Mouse (Mus musculus) neural tube, embryonic 13.5 days (tissue): Measurements from ENCODE around the gene Arhgap25. TPM values are rescaled to one million over a fixed set of nuclear protein-coding genes. Genes with fewer than 3 reads are reported as not detected.
"Not testable (repeated sequence)": the region's sequence is repeated elsewhere in the genome, so short reads cannot be mapped to it uniquely, and the experiment has no call there.

Source experiments
- ATAC-seq: fragments of 200-750 bp; cut with Nextera tagmentation; 2 replicates; pipeline ENCODE4 v1.8.0; 2017; ENCODE audit warnings: low read depth, mild to moderate bottlenecking, moderate TSS enrichment, moderate library complexity
- H3K27ac ChIP-seq: fragments of 300-500 bp; sonication (generic); replicated peaks from 2 replicates; pipeline ENCODE4 v1.5.1; 2015; ENCODE audit warnings: moderate library complexity, mild to moderate bottlenecking, inconsistent platforms
- H3K27me3 ChIP-seq: fragments of 300-500 bp; sonication (generic); 2 replicates; pipeline ENCODE4 v1.6.1; 2015; ENCODE audit warnings: mild to moderate bottlenecking, inconsistent platforms
- H3K36me3 ChIP-seq: fragments of 300-500 bp; sonication (generic); 2 replicates; pipeline ENCODE4 v1.6.1; 2015; ENCODE audit warnings: mild to moderate bottlenecking, inconsistent platforms
- H3K4me1 ChIP-seq: fragments of 300-500 bp; sonication (generic); replicated peaks from 2 replicates; pipeline ENCODE4 v1.6.1; 2015; ENCODE audit warnings: inconsistent platforms
- H3K4me2 ChIP-seq: fragments of 300-500 bp; sonication (generic); 2 replicates; pipeline ENCODE4 v1.6.1; 2015; ENCODE audit warnings: inconsistent platforms, mild to moderate bottlenecking, moderate library complexity
- H3K4me3 ChIP-seq: fragments of 300-500 bp; sonication (generic); 2 replicates; pipeline ENCODE4 v1.5.1; 2015; ENCODE audit warnings: mild to moderate bottlenecking, inconsistent platforms
- H3K9ac ChIP-seq: fragments of 300-500 bp; sonication (generic); 2 replicates; pipeline ENCODE4 v1.6.1; 2015; ENCODE audit warnings: moderate library complexity, mild to moderate bottlenecking, inconsistent platforms
- H3K9me3 ChIP-seq: fragments of 300-500 bp; sonication (generic); 2 replicates; pipeline ENCODE4 v1.6.1; 2016; ENCODE audit warnings: inconsistent platforms
- WGBS: fragments of 180-500 bp; shearing (Covaris S2); methylation state at CpG from one replicate; pipeline ENCODE4 v1.1.7; 2015; 5-methylcytosine and 5-hydroxymethylcytosine counted together
- polyA plus RNA-seq: library from polyadenylated mRNA; unstranded; fragments of >200 nt; fragmentation: Nextera tagmentation; extraction: Ambion mirVana; gene quantifications from 2 replicates; pipeline ENCODE4 v1.2.1, GENCODE M21; 2015

Arhgap25 gene
- polyA plus RNA-seq, 1 experiment from 2014 or later = 4.9 TPM

GRCm38 (mm10) chr6:87496143-87496542 lies 36.9 kb downstream of the Arhgap25 start:
- no peaks in the 10 kb centered on the region for H3K27me3 ChIP-seq
- WGBS = 77% methylated on average over 9 of the region's 9 CpGs
- H3K4me2 ChIP-seq = peak overlapping the region; percentile 24; the same call in 1 of the 2 replicates
- H3K4me3 ChIP-seq = peak overlapping the region; percentile 12; the same call in 1 of the 2 replicates
- ATAC-seq = no peak
- no peak overlapping the region for H3K9ac ChIP-seq
- no peak overlapping the region for H3K27ac ChIP-seq
- no peaks in the 10 kb centered on the region for H3K36me3 ChIP-seq
- no peaks in the 10 kb centered on the region for H3K9me3 ChIP-seq
- no peaks in the 10 kb centered on the region for H3K4me1 ChIP-seq

- no peak for ATAC-seq
- 0 out of 2 replicates have a peak overlapping the region, but pooled peaks have one; percentile 0 for H3K4me2 ChIP-seq
- WGBS = 82% methylated on average over 9 of the region's 9 CpGs
- H3K36me3 ChIP-seq = no peaks in the 10 kb centered on the region
- H3K9me3 ChIP-seq = no peaks in the 10 kb centered on the region
- H3K4me1 ChIP-seq = no peaks in the 10 kb centered on the region
- no peak overlapping the region for H3K27ac ChIP-seq
- H3K27me3 ChIP-seq = no peaks in the 10 kb centered on the region
- H3K4me3 ChIP-seq = no peak overlapping the region
- no peak overlapping the region for H3K9ac ChIP-seq
Measured at GRCm38 (mm10) chr6:87494339-87494738, 38.7 kb downstream of the Arhgap25 start.

- Histone ChIP-seq H3K9ac (no peak overlapping the region), H3K4me1 (peaks cover 14% of the 10 kb centered on the region), H3K9me3 (no peaks in the 10 kb centered on the region), H3K4me2 (no peak overlapping the region), H3K27me3 (no peaks in the 10 kb centered on the region), H3K36me3 (no peaks in the 10 kb centered on the region), H3K27ac (no peak overlapping the region), H3K4me3 (no peak overlapping the region)
- WGBS = 63% methylated on average over 6 of the region's 6 CpGs
- no peak for ATAC-seq
Measured at GRCm38 (mm10) chr6:87487657-87488426, 45.2 kb downstream of the Arhgap25 start.

GRCm38 (mm10) chr6:87484806-87485205 lies 48.3 kb downstream of the Arhgap25 start:
- no peak for ATAC-seq
- H3K9me3 ChIP-seq = no peaks in the 10 kb centered on the region
- H3K4me1 ChIP-seq = peaks cover 15% of the 10 kb centered on the region
- no peaks in the 10 kb centered on the region for H3K36me3 ChIP-seq
- H3K4me3 ChIP-seq = no peak overlapping the region
- 79% methylated on average over 5 of the region's 5 CpGs for WGBS
- H3K27ac ChIP-seq = no peak overlapping the region
- H3K27me3 ChIP-seq = no peaks in the 10 kb centered on the region
- H3K4me2 ChIP-seq = no peak overlapping the region
- H3K9ac ChIP-seq = no peak overlapping the region

- Histone ChIP-seq H3K36me3 (no peaks in the 10 kb centered on the region), H3K27ac (0 out of 2 replicates have a peak overlapping the region, but pooled peaks have one; percentile 71), H3K9me3 (no peaks in the 10 kb centered on the region), H3K9ac (0 out of 2 replicates have a peak overlapping the region, but pooled peaks have one; percentile 53), H3K4me1 (peaks cover 15% of the 10 kb centered on the region), H3K4me2 (no peak overlapping the region), H3K27me3 (no peaks in the 10 kb centered on the region), H3K4me3 (no peak overlapping the region)
- 54% methylated on average over 3 of the region's 3 CpGs for WGBS
- ATAC-seq = no peak
Measured at GRCm38 (mm10) chr6:87483900-87484289, 49.2 kb downstream of the Arhgap25 start.

GRCm38 (mm10) chr6:87483224-87483899 lies 49.7 kb downstream of the Arhgap25 start:
- peaks cover 15% of the 10 kb centered on the region for H3K4me1 ChIP-seq
- H3K27ac ChIP-seq = peak overlapping the region; percentile 71
- H3K9ac ChIP-seq = peak overlapping the region; percentile 53; the same call in 1 of the 2 replicates
- H3K36me3 ChIP-seq = no peaks in the 10 kb centered on the region
- peak; percentile 71 for ATAC-seq
- no peaks in the 10 kb centered on the region for H3K27me3 ChIP-seq
- H3K4me3 ChIP-seq = no peak overlapping the region
- H3K4me2 ChIP-seq = peak overlapping the region; percentile 13; the same call in 1 of the 2 replicates
- H3K9me3 ChIP-seq = no peaks in the 10 kb centered on the region
- WGBS = 27% methylated on average over 12 of the region's 12 CpGs

GRCm38 (mm10) chr6:87479291-87479999 lies 53.6 kb downstream of the Arhgap25 start:
- 59% methylated on average over 5 of the region's 5 CpGs for WGBS
- ATAC-seq = no peak
- peaks cover 15% of the 10 kb centered on the region for H3K4me1 ChIP-seq

GRCm38 (mm10) chr6:87478847-87479246 lies 54.2 kb downstream of the Arhgap25 start:
- 52% methylated on average over 4 of the region's 4 CpGs for WGBS
- Histone ChIP-seq H3K4me3 (no peak overlapping the region), H3K27ac (no peak overlapping the region), H3K9me3 (no peaks in the 10 kb centered on the region), H3K27me3 (no peaks in the 10 kb centered on the region), H3K4me2 (no peak overlapping the region), H3K9ac (no peak overlapping the region), H3K36me3 (no peaks in the 10 kb centered on the region), H3K4me1 (peaks cover 11% of the 10 kb centered on the region)
- ATAC-seq = no peak

More at GRCm38 (mm10) chr6:87479291-87479999, 53.6 kb downstream of the Arhgap25 start:
- Histone ChIP-seq H3K27me3 (no peaks in the 10 kb centered on the region), H3K4me2 (no peak overlapping the region), H3K9me3 (no peaks in the 10 kb centered on the region), H3K27ac (no peak overlapping the region), H3K4me3 (no peak overlapping the region), H3K9ac (no peak overlapping the region), H3K36me3 (no peaks in the 10 kb centered on the region)

- 86% methylated on average over 5 of the region's 5 CpGs for WGBS
- H3K4me2 ChIP-seq = no peak overlapping the region
- no peaks in the 10 kb centered on the region for H3K36me3 ChIP-seq
- H3K4me1 ChIP-seq = no peaks in the 10 kb centered on the region; the same call in 1 of the 2 replicates
- H3K27me3 ChIP-seq = no peaks in the 10 kb centered on the region
- ATAC-seq = no peak
- no peaks in the 10 kb centered on the region for H3K9me3 ChIP-seq
- H3K4me3 ChIP-seq = no peak overlapping the region
- H3K9ac ChIP-seq = no peak overlapping the region
- H3K27ac ChIP-seq = no peak overlapping the region
Measured at GRCm38 (mm10) chr6:87475223-87475622, 57.8 kb downstream of the Arhgap25 start.

GRCm38 (mm10) chr6:87470098-87470497 lies 63.0 kb downstream of the Arhgap25 start:
- not testable (repeated sequence) for H3K36me3 ChIP-seq, ATAC-seq, H3K9ac ChIP-seq

GRCm38 (mm10) chr6:87468372-87468771 lies 64.7 kb downstream of the Arhgap25 start:
- Histone ChIP-seq H3K27me3 (no peaks in the 10 kb centered on the region), H3K4me3 (no peak overlapping the region), H3K36me3 (no peaks in the 10 kb centered on the region), H3K27ac (no peak overlapping the region), H3K9me3 (no peaks in the 10 kb centered on the region), H3K9ac (no peak overlapping the region), H3K4me2 (no peak overlapping the region), H3K4me1 (peaks cover 6% of the 10 kb centered on the region; the same call in 1 of the 2 replicates)
- no peak for ATAC-seq
- 94% methylated on average over 10 of the region's 10 CpGs for WGBS

More at GRCm38 (mm10) chr6:87470098-87470497, 63.0 kb downstream of the Arhgap25 start:
- H3K27ac ChIP-seq, H3K9me3 ChIP-seq, H3K27me3 ChIP-seq, H3K4me3 ChIP-seq, H3K4me2 ChIP-seq, H3K4me1 ChIP-seq: not testable (repeated sequence)
- WGBS = 95% methylated on average over 12 of the region's 12 CpGs

GRCm38 (mm10) chr6:87467373-87467772 lies 65.7 kb downstream of the Arhgap25 start:
- no peaks in the 10 kb centered on the region for H3K36me3 ChIP-seq
- 100% methylated on average over 1 of the region's 1 CpGs for WGBS

More at GRCm38 (mm10) chr6:87467373-87467772, 65.7 kb downstream of the Arhgap25 start:
- no peak for ATAC-seq
- Histone ChIP-seq H3K27ac (no peak overlapping the region), H3K9me3 (no peaks in the 10 kb centered on the region), H3K4me2 (no peak overlapping the region), H3K27me3 (no peaks in the 10 kb centered on the region), H3K9ac (no peak overlapping the region), H3K4me3 (no peak overlapping the region), H3K4me1 (peaks cover 6% of the 10 kb centered on the region; the same call in 1 of the 2 replicates)
